Mouse (Mus musculus) bone marrow, adult 2 months (tissue): ENCODE results near the gene Ppp1r9b. TPM values are rescaled to one million over a fixed set of nuclear protein-coding genes. Genes with fewer than 3 reads are reported as not detected.
"Not testable (repeated sequence)": the region's sequence is repeated elsewhere in the genome, so short reads cannot be mapped to it uniquely, and the experiment has no call there.

Source experiments
- H3K27ac ChIP-seq: fragments of 200-500 bp; 2 replicates; pipeline ENCODE4 v1.5.1; 2012; ENCODE audit warnings: low read depth, mild to moderate bottlenecking, control low read depth, inconsistent platforms, low read length; ENCODE audit not compliant: control insufficient read depth, poor library complexity, insufficient read depth
- H3K4me1 ChIP-seq: fragments of 200-500 bp; 2 replicates; pipeline ENCODE4 v1.6.1; 2011; ENCODE audit warnings: low read length; ENCODE audit not compliant: control insufficient read depth, insufficient read depth
- H3K4me3 ChIP-seq: fragments of 200-500 bp; replicated peaks from 2 replicates; pipeline ENCODE3; 2011; ENCODE audit warnings: mild to moderate bottlenecking, low read depth, low read length, control low read depth; ENCODE audit not compliant: control insufficient read depth
- CTCF ChIP-seq: fragments of 200-500 bp; IDR thresholded peaks from 2 replicates; pipeline ENCODE4 v1.5.1; 2011; ENCODE audit warnings: low read length, control low read depth; ENCODE audit not compliant: control insufficient read depth, insufficient read depth
- POLR2A ChIP-seq: fragments of 200-500 bp; IDR thresholded peaks from 2 replicates; pipeline ENCODE4 v1.6.1; 2011; ENCODE audit warnings: low read depth, mild to moderate bottlenecking, control low read depth, low read length, borderline replicate concordance; ENCODE audit not compliant: control insufficient read depth
- WGBS: fragments of 180-500 bp; shearing (Covaris S2); methylation state at CpG from one replicate; pipeline ENCODE4 v1.1.7; 2018; 5-methylcytosine and 5-hydroxymethylcytosine counted together
- polyA plus RNA-seq: library from polyadenylated mRNA; stranded (reverse); fragments of >200 nt; gene quantifications from 2 replicates; pipeline ENCODE4 v1.2.4, GENCODE M21; 2011; ENCODE audit warnings: low replicate concordance; ENCODE audit not compliant: missing spikeins, insufficient read depth, insufficient read length

The Ppp1r9b gene
- polyA plus RNA-seq, 1 experiment, result 73.2 TPM

DNA sequence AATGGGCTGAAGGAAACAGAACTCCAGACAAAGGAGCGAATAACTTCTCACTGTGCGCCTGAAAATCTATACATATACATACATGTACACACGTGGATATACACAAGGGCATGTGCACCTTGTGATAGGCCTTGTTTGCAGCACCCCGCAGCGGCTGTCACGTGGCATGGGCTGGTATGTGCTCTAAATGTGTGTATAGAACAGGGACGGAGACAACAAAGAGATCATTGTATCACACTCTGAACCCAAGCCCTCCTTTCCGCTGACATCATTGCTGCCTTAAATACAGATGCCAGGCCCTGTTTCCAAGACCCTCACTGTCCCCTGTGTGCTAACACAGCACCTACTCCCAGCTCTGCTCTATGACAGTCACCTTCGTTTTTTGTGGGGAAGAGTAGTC, 35.7 kb upstream of the Ppp1r9b start:
- H3K4me1 ChIP-seq, result no peaks in the 10 kb centered on the region
- no peak overlapping the region for H3K4me3 ChIP-seq
- TF ChIP-seq POLR2A, result no peak
- no peak for TF ChIP-seq CTCF
- 82% methylated on average over 9 of the region's 9 CpGs for WGBS
- H3K27ac ChIP-seq, result no peak overlapping the region

GRCm38 (mm10) chr11:94957693-94958064, 33.2 kb upstream of the Ppp1r9b start:
- H3K27ac ChIP-seq, result no peak overlapping the region
- H3K4me1 ChIP-seq, result no peaks in the 10 kb centered on the region
- TF ChIP-seq CTCF (no peak), POLR2A (no peak)
- H3K4me3 ChIP-seq, result no peak overlapping the region
- WGBS, result 83% methylated on average over 9 of the region's 9 CpGs

GRCm38 (mm10) chr11:94958065-94958858, 32.6 kb upstream of the Ppp1r9b start:
- no peak overlapping the region for H3K27ac ChIP-seq
- H3K4me3 ChIP-seq, result no peak overlapping the region
- no peaks in the 10 kb centered on the region for H3K4me1 ChIP-seq
- 18% methylated on average over 8 of the region's 8 CpGs for WGBS
- TF ChIP-seq POLR2A, result no peak
- no peak for TF ChIP-seq CTCF

GRCm38 (mm10) chr11:94962534-94963101, 28.2 kb upstream of the Ppp1r9b start:
- no peak overlapping the region for H3K4me3 ChIP-seq
- H3K4me1 ChIP-seq, result no peaks in the 10 kb centered on the region
- whole genome bisulfite sequencing, result 69% methylated on average over 5 of the region's 5 CpGs
- TF ChIP-seq CTCF (no peak), POLR2A (no peak)
- H3K27ac ChIP-seq, result no peak overlapping the region

- WGBS, result 33% methylated on average over 4 of the region's 4 CpGs
- H3K27ac ChIP-seq, result no peak within 1 kb of the TSS
- TF ChIP-seq POLR2A, result no peak
- no peak for TF ChIP-seq CTCF
- H3K4me3 ChIP-seq, result no peak within 1 kb of the TSS
- no peaks in the 10 kb centered on the region for H3K4me1 ChIP-seq
Observed at GRCm38 (mm10) chr11:94967419-94967818, 23.4 kb upstream of the Ppp1r9b start, which contains the start of gene Hils1. Hils1 (plus strand) TSS chr11:94967593.

- WGBS, result 75% methylated on average over 7 of the region's 7 CpGs
- H3K4me3 ChIP-seq, result no peak overlapping the region
- no peak overlapping the region for H3K27ac ChIP-seq
- no peak for TF ChIP-seq POLR2A
- TF ChIP-seq CTCF, result no peak
- no peaks in the 10 kb centered on the region for H3K4me1 ChIP-seq
Observed at GRCm38 (mm10) chr11:94968187-94968586, 22.6 kb upstream of the Ppp1r9b start.

DNA sequence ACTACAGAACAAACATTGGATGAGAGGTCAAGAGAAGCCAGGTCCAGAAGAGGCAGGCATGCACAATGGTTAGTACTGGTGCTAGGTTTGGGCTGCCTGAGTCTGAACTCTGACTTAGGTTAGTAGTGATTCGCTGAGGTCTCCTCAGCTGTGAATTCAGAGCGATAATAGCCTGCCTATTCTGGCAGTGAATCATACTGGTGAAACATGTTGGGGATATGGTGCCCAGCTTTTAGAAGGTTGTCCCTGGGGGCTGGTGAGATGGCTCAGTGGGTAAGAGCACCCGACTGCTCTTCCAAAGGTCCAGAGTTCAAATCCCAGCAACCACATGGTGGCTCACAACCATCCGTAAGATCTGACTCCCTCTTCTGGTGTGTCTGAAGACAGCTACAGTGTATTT, 21.1 kb upstream of the Ppp1r9b start:
- H3K4me3 ChIP-seq, H3K4me1 ChIP-seq, H3K27ac ChIP-seq: not testable (repeated sequence)
- WGBS, result 81% methylated on average over 4 of the region's 4 CpGs

GRCm38 (mm10) chr11:94970210-94970943, 20.5 kb upstream of the Ppp1r9b start:
- Histone ChIP-seq H3K4me1 (no peaks in the 10 kb centered on the region), H3K4me3 (no peak overlapping the region), H3K27ac (no peak overlapping the region)
- TF ChIP-seq POLR2A (no peak), CTCF (no peak; the same call in 1 of the 2 replicates)
- WGBS, result 47% methylated on average over 15 of the region's 15 CpGs
